Mouse (Mus musculus) stomach, embryonic 14.5 days (tissue): ENCODE measurements at regions not wholly inside any gene's neighbourhood (a gene's known extent, or its start where the extent isn't known, plus 50 kb on each side); places are given as distances from the start of the nearest gene placed in this dataset.
A peak's percentile ranks its signal among the peaks of the same experiment; 100 is the strongest.
"Not testable (repeated sequence)": the region's sequence is repeated elsewhere in the genome, so short reads cannot be mapped to it uniquely, and the experiment has no call there.

Source experiments
- ATAC-seq: fragments of 200-750 bp; cut with Nextera tagmentation; 2 replicates; pipeline ENCODE4 v1.8.0; 2017; ENCODE audit warnings: low read depth, moderate TSS enrichment; ENCODE audit not compliant: insufficient number of reproducible peaks, insufficient read depth, low FRiP score
- H3K27ac ChIP-seq: fragments of 300-500 bp; sonication (generic); 2 replicates; pipeline ENCODE4 v1.5.1; 2014; ENCODE audit warnings: mild to moderate bottlenecking, low read length, moderate library complexity, mixed read lengths
- H3K27me3 ChIP-seq: fragments of 300-500 bp; sonication (generic); 2 replicates; pipeline ENCODE4 v1.6.1; 2014; ENCODE audit warnings: low read length, control low read depth, mixed read lengths; ENCODE audit not compliant: control insufficient read depth, insufficient read depth
- H3K36me3 ChIP-seq: fragments of 300-500 bp; sonication (generic); 2 replicates; pipeline ENCODE4 v1.6.1; 2014; ENCODE audit warnings: mild to moderate bottlenecking, control low read depth, low read length, moderate library complexity, mixed read lengths; ENCODE audit not compliant: control insufficient read depth, insufficient read depth
- H3K4me1 ChIP-seq: fragments of 300-500 bp; sonication (generic); 2 replicates; pipeline ENCODE4 v1.6.1; 2014; ENCODE audit warnings: low read length, control low read depth, mixed read lengths; ENCODE audit not compliant: control insufficient read depth, insufficient read depth
- H3K4me2 ChIP-seq: fragments of 300-500 bp; sonication (generic); replicated peaks from 2 replicates; pipeline ENCODE4 v1.6.1; 2014; ENCODE audit warnings: low read depth, low read length, control low read depth
- H3K4me3 ChIP-seq: fragments of 300-500 bp; sonication (generic); 2 replicates; pipeline ENCODE4 v1.5.1; 2014; ENCODE audit warnings: low read depth, low read length, control low read depth
- H3K9ac ChIP-seq: fragments of 300-500 bp; sonication (generic); replicated peaks from 2 replicates; pipeline ENCODE4 v1.6.1; 2014; ENCODE audit warnings: low read depth, mild to moderate bottlenecking, control low read depth, low read length, moderate library complexity, mixed read lengths
- H3K9me3 ChIP-seq: fragments of 300-500 bp; sonication (generic); 2 replicates; pipeline ENCODE4 v1.6.1; 2016; ENCODE audit warnings: low read depth, low read length, control low read depth; ENCODE audit not compliant: control insufficient read depth
- WGBS: fragments of 180-500 bp; shearing (Covaris S2); extraction: QIAGEN DNeasy Blood & Tissue Kit; methylation state at CpG from one replicate; pipeline ENCODE4 v1.1.7; 2014; 5-methylcytosine and 5-hydroxymethylcytosine counted together

GRCm38 (mm10) chr1:166923713-166923975, 77.6 kb upstream of the Fam78b start:
- no peaks in the 10 kb centered on the region for H3K9me3 ChIP-seq
- H3K4me3 ChIP-seq: no peak overlapping the region
- no peak overlapping the region for H3K4me2 ChIP-seq
- H3K27ac ChIP-seq: no peak overlapping the region
- no peaks in the 10 kb centered on the region for H3K27me3 ChIP-seq
- 76% methylated on average over 3 of the region's 3 CpGs for WGBS
- ATAC-seq: no peak
- H3K4me1 ChIP-seq: no peaks in the 10 kb centered on the region
- no peaks in the 10 kb centered on the region for H3K36me3 ChIP-seq
- no peak overlapping the region for H3K9ac ChIP-seq

GRCm38 (mm10) chr1:166924126-166924525, 77.1 kb upstream of the Fam78b start:
- Histone ChIP-seq H3K9me3 (no peaks in the 10 kb centered on the region), H3K4me2 (no peak overlapping the region), H3K27ac (no peak overlapping the region), H3K4me1 (no peaks in the 10 kb centered on the region), H3K9ac (no peak overlapping the region), H3K4me3 (no peak overlapping the region), H3K36me3 (no peaks in the 10 kb centered on the region), H3K27me3 (no peaks in the 10 kb centered on the region)
- 76% methylated on average over 2 of the region's 2 CpGs for WGBS
- ATAC-seq: no peak

GRCm38 (mm10) chr1:166926078-166926477, 75.1 kb upstream of the Fam78b start:
- no peaks in the 10 kb centered on the region for H3K9me3 ChIP-seq
- 50% methylated on average over 4 of the region's 4 CpGs for WGBS
- H3K4me1 ChIP-seq: no peaks in the 10 kb centered on the region
- H3K36me3 ChIP-seq: no peaks in the 10 kb centered on the region
- no peaks in the 10 kb centered on the region for H3K27me3 ChIP-seq
- H3K4me3 ChIP-seq: no peak overlapping the region
- no peak overlapping the region for H3K27ac ChIP-seq
- H3K9ac ChIP-seq: no peak overlapping the region
- no peak for ATAC-seq
- H3K4me2 ChIP-seq: no peak overlapping the region

DNA sequence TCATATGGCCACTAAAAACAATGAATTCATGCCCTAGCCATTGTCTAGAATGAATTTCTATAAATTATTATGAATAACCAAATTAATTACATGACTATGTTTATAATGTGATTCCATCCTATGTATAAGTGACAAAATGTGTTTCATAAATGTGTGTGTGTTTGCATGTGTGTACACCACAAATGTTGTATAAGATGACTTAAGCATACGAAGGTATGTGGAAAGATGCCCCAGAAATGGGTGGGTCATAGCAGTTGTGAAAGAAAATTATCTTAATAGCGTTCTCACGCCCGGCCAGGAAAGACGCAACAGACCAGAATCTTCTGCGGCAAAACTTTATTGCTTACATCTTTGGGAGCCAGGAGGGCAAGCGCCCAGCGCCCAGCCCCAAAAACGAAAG, 61.5 kb upstream of the Fam78b start:
- H3K36me3 ChIP-seq, H3K27ac ChIP-seq, H3K9ac ChIP-seq, H3K4me3 ChIP-seq, ATAC-seq, H3K4me1 ChIP-seq, H3K27me3 ChIP-seq, H3K4me2 ChIP-seq, H3K9me3 ChIP-seq: not testable (repeated sequence)
- WGBS: 53% methylated on average over 9 of the region's 9 CpGs

DNA sequence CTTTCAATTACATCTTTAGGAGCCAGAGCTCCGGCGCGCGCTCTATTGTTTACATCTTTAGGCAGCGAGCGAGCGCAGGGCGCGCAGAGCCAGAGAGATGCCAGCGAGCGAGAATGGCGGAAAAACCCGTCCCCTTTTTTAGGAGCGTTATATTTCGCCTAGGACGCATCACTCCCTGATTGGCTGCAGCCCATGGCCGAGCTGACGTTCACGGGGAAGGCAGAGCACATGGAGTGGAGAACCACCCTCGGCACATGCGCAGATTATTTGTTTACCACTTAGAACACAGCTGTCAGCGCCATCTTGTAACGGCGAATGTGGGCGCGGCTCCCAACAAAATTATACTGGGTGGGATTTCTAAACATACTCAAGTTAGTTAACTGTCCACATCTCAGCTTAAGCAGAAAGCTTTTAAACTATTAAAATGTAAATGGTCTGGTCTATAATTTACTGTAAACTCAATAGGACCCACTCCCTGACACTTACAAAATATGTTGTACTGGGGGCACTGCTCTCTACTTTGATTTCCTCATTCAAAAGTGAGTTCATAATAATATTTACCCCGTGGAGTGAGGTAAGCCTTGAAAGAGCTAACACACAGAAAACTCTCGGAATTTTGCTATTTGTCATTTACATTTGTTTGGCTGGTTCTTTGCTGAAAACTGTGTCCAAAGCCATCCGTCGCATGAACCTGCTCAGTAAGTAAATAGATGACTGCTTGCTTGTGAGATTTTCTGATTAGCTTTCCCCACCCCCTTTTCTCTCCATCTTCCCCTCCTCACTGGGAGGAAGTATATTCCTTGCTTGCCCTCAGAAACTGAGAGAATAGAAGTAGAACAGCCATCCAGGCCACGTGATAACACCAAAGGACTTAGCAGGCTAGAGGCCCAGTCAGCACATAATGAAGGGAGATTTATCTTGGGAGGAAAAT, 60.8 kb upstream of the Fam78b start:
- H3K4me1 ChIP-seq, H3K9ac ChIP-seq, H3K27me3 ChIP-seq, H3K4me2 ChIP-seq, H3K27ac ChIP-seq, H3K36me3 ChIP-seq, H3K9me3 ChIP-seq, H3K4me3 ChIP-seq: not testable (repeated sequence)
- 0 out of 2 replicates have a peak, but pooled peaks have one; percentile 33 for ATAC-seq
- WGBS: 51% methylated on average over 31 of the region's 31 CpGs

GRCm38 (mm10) chr1:166942201-166942600, 59.0 kb upstream of the Fam78b start:
- no peak for ATAC-seq
- no peak overlapping the region for H3K4me2 ChIP-seq
- WGBS: 66% methylated on average over 1 of the region's 1 CpGs

DNA sequence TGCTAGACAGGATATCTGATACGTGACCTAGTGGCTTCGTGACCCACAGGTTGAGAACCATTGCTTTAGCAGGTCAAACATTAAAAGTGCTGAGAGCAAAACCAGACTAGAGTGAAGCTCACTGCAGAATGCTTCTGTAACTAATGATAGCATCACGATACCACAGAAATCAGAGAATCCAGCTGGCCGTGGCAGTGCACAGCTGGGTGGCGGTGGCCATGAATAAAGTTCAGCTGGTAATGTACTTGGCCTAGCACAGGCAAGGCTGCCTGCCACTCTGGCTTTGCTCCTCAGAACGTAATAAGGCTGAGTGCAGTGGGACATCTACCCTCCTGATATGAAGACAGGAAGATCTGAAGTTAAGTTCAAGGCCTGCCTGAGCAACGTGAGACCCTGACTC, 56.7 kb upstream of the Fam78b start:
- H3K9ac ChIP-seq: no peak overlapping the region
- H3K4me3 ChIP-seq: no peak overlapping the region
- WGBS: 70% methylated on average over 7 of the region's 7 CpGs
- no peaks in the 10 kb centered on the region for H3K36me3 ChIP-seq
- H3K27me3 ChIP-seq: no peaks in the 10 kb centered on the region
- H3K9me3 ChIP-seq: no peaks in the 10 kb centered on the region
- ATAC-seq: no peak
- H3K4me2 ChIP-seq: no peak overlapping the region
- H3K4me1 ChIP-seq: no peaks in the 10 kb centered on the region
- H3K27ac ChIP-seq: no peak overlapping the region

More at GRCm38 (mm10) chr1:166942201-166942600, 59.0 kb upstream of the Fam78b start:
- Histone ChIP-seq H3K9ac (no peak overlapping the region), H3K36me3 (no peaks in the 10 kb centered on the region), H3K4me3 (no peak overlapping the region), H3K4me1 (no peaks in the 10 kb centered on the region), H3K27me3 (no peaks in the 10 kb centered on the region), H3K27ac (no peak overlapping the region), H3K9me3 (no peaks in the 10 kb centered on the region)

- Histone ChIP-seq H3K4me1 (no peaks in the 10 kb centered on the region), H3K27me3 (no peaks in the 10 kb centered on the region), H3K9ac (no peak overlapping the region), H3K9me3 (no peaks in the 10 kb centered on the region), H3K27ac (no peak overlapping the region), H3K4me3 (no peak overlapping the region), H3K4me2 (no peak overlapping the region), H3K36me3 (no peaks in the 10 kb centered on the region)
- WGBS: 30% methylated on average over 15 of the region's 15 CpGs
- ATAC-seq: no peak
Observed at GRCm38 (mm10) chr1:166947844-166948702, 53.1 kb upstream of the Fam78b start.
